Mouse (Mus musculus): ENCODE results near the gene Plxna4.
"Not testable (repeated sequence)": the region's sequence is repeated elsewhere in the genome, so short reads cannot be mapped to it uniquely, and the experiment has no call there.

Gene Plxna4

GRCm38 (mm10) chr6:32533962-32534740 is 53.8 kb downstream of the Plxna4 start:
- no peak for DNase-seq

- no peak for DNase-seq
Observed at GRCm38 (mm10) chr6:32528081-32528570, 59.9 kb downstream of the Plxna4 start.

- DNase-seq, result no peak
Observed at GRCm38 (mm10) chr6:32527518-32527917, 60.5 kb downstream of the Plxna4 start.

- no peak for DNase-seq
Observed at GRCm38 (mm10) chr6:32526762-32527161, 61.2 kb downstream of the Plxna4 start.

- peak; percentile 69 to 82 for DNase-seq
Observed at GRCm38 (mm10) chr6:32520097-32520496, 67.9 kb downstream of the Plxna4 start.

- no peak for DNase-seq
Observed at GRCm38 (mm10) chr6:32518617-32519016, 69.4 kb downstream of the Plxna4 start.

- peak in 1 of 2 experiments; percentile 39 for DNase-seq
Observed at GRCm38 (mm10) chr6:32514096-32514495, 73.9 kb downstream of the Plxna4 start.

GRCm38 (mm10) chr6:32512010-32512409 is 76.0 kb downstream of the Plxna4 start:
- no peak for DNase-seq

GRCm38 (mm10) chr6:32510924-32511323 is 77.1 kb downstream of the Plxna4 start:
- no peak for DNase-seq

GRCm38 (mm10) chr6:32510491-32510890 is 77.5 kb downstream of the Plxna4 start:
- DNase-seq, result no peak

GRCm38 (mm10) chr6:32509046-32509445 is 78.9 kb downstream of the Plxna4 start:
- no peak for DNase-seq

GRCm38 (mm10) chr6:32504963-32505362 is 83.0 kb downstream of the Plxna4 start:
- no peak for DNase-seq

GRCm38 (mm10) chr6:32501186-32501585 is 86.8 kb downstream of the Plxna4 start:
- not testable (repeated sequence) for DNase-seq

GRCm38 (mm10) chr6:32498106-32498505 is 89.9 kb downstream of the Plxna4 start:
- DNase-seq, result no peak

- DNase-seq, result peak; percentile 93 to 96
Observed at GRCm38 (mm10) chr6:32496109-32496508, 91.9 kb downstream of the Plxna4 start.

GRCm38 (mm10) chr6:32495532-32495931 is 92.5 kb downstream of the Plxna4 start:
- no peak for DNase-seq

GRCm38 (mm10) chr6:32493557-32493956 is 94.4 kb downstream of the Plxna4 start:
- peak in 1 of 2 experiments; percentile 33 for DNase-seq

- no peak for DNase-seq
Observed at GRCm38 (mm10) chr6:32487121-32487520, 100.9 kb downstream of the Plxna4 start.

GRCm38 (mm10) chr6:32482469-32482868 is 105.5 kb downstream of the Plxna4 start:
- DNase-seq, result peak; percentile 46 to 54

GRCm38 (mm10) chr6:32480741-32481140 is 107.3 kb downstream of the Plxna4 start:
- DNase-seq, result no peak

- no peak for DNase-seq
Observed at GRCm38 (mm10) chr6:32479765-32480164, 108.2 kb downstream of the Plxna4 start.

GRCm38 (mm10) chr6:32479193-32479758 is 108.7 kb downstream of the Plxna4 start:
- peak; percentile 90 to 91 for DNase-seq

GRCm38 (mm10) chr6:32475958-32476357 is 112.0 kb downstream of the Plxna4 start:
- no peak for DNase-seq

- no peak for DNase-seq
Observed at GRCm38 (mm10) chr6:32472062-32472461, 115.9 kb downstream of the Plxna4 start.
